Mouse (Mus musculus) splenic B cell, adult 2 months (primary cell): ENCODE results near the gene Dnajb4.

Source experiments
- DNase-seq: peaks from one replicate; pipeline ENCODE4 v3.0.0-alpha.2; 2011; ENCODE audit warnings: low read depth, low spot score
- H3K27me3 ChIP-seq: 2 replicates; pipeline ENCODE4 v1.6.1; 2012; ENCODE audit warnings: mild to moderate bottlenecking, low read length, moderate library complexity, mixed read lengths; ENCODE audit not compliant: control insufficient read depth, poor library complexity, insufficient read depth, severe bottlenecking
- H3K36me3 ChIP-seq: 2 replicates; pipeline ENCODE4 v1.6.1; 2012; ENCODE audit warnings: mild to moderate bottlenecking, low read length, moderate library complexity, mixed read lengths; ENCODE audit not compliant: control insufficient read depth, poor library complexity, insufficient read depth, severe bottlenecking

Gene Dnajb4

DNA sequence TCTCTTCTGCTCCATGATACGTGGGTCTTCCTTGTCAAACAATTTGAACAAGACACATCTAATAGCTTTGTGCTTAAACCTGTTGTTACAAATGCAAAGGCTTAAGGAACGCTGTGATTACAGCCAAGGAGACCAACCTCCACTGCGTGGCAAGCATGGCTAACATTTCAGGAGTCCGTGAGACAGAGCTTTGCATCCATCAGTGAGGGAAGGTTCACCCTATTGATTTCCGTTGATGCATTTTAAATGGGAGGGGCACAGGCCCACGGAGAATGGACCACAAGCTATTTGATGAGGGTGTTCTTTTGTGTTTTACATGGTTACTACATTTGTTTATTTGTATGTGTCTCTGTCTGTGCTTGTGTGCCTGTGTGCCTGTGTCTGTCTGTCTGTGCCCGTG lies 81.5 kb downstream of the Dnajb4 start:
- Histone ChIP-seq H3K27me3 (no peaks in the 10 kb centered on the region), H3K36me3 (no peaks in the 10 kb centered on the region)
- no peak for DNase-seq
